Mouse (Mus musculus): Measurements from ENCODE around the gene Snx9.

DNA sequence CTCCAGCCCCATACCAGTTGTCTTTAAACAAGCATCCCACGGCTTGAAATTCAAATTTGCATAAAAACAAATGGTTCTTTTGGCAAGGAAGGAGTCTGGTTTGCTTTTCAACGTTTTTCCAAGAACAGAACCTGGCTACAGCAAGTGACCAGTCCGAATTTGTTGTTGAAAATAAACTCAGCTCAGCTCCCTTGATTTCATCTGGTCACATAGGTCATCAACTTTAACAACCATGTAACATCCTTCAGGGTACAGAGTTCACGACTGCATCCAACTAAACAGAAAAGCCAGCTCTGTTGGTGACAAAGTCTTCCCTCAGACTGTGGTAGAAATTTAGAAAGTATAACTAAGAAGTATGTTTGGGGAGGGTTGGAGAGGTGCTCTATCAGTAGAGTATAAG is 21.7 kb downstream of the Snx9 start:
- TF ChIP-seq CTCF (IDR thresholded peaks at IDR 0.05; ENCODE audit: low read depth, low read length) (no peak), GATA1 (IDR thresholded peaks at IDR 0.05; ENCODE audit: borderline replicate concordance, low read length) (no peak)

All from G1E (cell line).